Mouse (Mus musculus) cerebellum, postnatal 14 days (tissue): ENCODE data around the gene Sh3bgrl.
"Not testable (repeated sequence)": the region's sequence is repeated elsewhere in the genome, so short reads cannot be mapped to it uniquely, and the experiment has no call there.

Source experiments
- DNase-seq, 2 experiments: peaks; one replicate each; pipeline ENCODE4 v3.0.0; 2021; ENCODE audit warnings: mixed read lengths in 2 of 2

The Sh3bgrl gene

DNA sequence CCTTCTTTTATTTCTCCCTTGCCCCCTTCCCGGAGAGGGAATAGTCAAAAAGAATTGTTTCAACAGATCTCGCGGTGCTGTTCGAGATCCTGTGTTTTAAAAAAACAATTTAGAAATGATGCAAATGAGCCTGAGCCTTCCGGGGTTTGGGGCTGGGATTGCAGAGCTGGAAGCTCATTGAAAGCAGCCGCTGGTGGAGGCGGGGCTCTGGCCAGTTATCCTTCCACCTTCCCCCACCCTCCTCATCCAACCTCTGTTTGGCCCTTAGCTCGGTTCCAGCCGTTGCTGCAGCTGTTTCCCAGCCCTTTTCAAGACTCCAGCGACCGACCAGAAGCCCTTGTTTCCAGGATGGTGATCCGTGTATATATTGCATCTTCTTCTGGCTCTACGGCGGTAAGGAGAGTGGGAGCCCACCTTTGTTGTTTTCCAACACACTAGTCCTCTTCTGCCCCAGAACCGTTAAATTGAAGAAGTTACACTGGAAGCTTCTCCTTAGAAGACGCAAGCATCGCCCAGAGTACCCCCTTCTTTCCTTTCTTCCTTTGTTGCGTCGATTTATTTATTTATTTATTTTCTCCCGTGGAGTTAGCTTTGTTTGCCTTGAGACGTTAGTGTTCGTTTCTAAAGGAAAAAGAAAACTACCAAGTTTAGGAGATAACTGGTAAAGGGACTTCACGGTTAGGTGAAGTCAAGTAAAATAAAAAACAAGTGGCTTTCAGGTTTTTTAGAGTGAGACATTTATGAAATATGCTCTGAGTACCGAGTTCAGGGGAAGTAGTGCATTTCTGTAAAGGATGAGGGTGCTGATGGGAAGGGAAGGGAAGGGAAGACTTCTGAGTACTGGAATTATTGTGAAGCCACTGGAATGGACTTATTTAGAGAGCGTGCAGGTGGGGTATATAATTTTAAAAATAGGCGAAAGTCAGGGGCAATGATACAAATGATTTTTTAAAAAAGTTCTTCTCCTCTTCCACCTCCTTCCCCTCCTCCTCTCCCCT is at the start of gene Sh3bgrl:
TSS of gene Sh3bgrl (plus strand) at position 121 of the 998 bp plus-strand sequence.
- DNase-seq = peak; percentile 50 to 58

DNA sequence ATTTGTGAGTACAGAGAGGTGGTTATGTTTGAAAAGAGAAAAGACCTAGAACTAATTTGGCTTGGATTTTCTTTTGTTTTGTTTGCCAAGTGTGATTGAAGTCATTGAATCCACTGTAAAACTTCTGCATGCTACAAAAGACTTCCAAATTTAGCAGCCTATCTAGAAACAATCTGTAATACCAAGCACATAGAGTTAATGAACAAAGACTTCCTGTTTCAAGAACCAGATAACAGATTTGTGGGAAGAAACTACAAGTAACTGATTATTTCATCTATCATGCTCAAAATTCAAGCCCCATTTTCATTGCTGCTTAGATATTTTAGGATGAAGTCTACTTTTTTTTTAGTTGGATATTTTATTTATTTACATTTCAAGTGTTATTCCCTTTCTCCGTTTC is 47.4 kb upstream of the Sh3bgrl start:
- no peak for DNase-seq

DNA sequence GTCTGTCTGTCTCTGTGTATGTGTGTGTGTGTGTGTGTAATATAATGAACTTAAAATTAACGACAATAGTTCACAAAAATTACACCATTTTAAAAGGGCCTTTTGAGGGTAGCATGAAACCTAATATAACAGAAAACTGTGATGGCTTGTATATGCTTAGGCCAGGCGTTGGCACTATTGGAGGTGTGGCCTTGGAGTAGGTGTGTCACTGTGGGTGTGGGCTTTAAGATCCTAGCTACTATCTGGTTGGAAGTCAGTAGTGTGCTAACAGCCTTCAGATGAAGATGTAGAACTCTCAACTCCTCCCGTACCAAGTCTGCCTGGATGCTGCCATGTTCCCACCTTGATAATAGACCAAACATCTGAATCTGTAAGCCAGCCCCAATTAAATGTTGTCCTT is 23.4 kb upstream of the Sh3bgrl start:
- DNase-seq = no peak

DNA sequence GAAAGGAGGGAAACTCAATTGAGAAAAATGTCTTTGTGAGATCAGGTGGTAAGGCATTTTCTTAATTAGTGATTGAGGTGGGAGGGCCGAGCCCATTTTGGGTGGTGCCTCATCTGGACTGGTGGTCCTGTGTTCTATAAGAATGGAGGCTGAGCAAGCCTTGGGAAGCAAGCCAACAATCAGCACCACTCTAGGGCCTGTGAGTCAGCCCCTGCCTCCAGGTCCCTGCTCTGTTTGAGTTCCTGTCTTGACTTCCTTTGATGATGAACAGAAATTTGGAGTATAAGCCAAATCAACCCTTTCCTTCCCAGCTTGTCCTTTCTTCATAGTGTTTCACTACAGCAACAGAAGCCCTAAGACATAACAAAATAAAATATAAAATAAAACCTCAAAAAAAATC is 19.4 kb upstream of the Sh3bgrl start:
- DNase-seq = no peak

DNA sequence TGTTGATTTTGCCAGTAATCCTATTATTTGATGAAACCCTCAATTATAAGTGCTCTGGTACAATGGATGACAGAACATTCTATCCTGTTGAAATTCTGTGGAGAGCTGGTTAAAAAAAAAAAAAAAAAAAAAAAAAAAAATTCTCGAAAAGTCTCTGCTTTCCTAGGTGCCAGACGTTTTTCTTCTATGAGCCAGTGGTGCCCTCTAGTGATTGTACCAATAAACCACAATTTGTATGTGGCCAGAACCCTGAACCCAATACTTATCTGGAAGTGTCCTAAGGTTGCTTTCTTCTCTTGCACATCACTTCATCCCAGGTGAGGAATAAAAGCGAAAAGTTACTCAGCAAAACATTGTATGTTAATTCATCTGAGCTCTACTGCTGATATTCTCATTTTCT is 18.8 kb upstream of the Sh3bgrl start:
- DNase-seq = peak; percentile 36 to 41

DNA sequence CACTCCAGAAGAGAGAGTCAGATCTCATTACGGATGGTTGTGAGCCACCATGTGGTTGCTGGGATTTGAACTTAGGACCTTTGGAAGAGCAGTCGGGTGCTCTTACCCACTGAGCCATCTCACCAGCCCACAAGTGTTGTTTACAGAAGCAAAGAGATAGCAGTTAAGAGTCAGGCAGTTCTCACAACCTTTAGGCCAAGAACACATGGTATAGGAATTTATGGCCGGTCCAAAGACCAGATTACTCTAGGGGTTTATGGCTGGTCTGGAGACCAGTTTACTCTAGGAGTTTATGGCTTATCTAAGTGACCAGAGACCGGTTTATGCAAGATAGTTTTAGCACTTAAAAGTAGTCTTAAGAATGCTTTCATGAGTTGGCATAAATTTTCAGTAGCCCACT is 15.8 kb upstream of the Sh3bgrl start:
- DNase-seq = not testable (repeated sequence)

DNA sequence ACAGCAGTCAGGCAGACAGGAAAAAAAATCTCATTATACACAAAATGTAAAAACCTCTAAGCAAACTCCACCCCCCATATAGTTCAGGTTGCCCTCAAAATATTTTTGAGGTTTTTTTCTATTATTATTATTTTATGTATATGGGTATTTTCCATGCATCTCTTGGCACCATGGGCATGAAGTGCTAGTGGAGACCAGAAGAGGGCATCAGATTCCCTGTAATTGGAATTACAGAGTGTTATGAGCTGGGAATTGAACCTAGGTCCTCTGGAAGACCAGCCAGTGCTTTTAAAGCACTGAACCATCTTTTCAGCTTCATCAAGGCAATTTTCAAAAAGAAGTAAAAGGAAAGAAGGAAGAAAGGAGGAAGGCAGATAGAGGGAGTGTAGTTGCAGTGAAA is 8.1 kb upstream of the Sh3bgrl start:
- DNase-seq = no peak

DNA sequence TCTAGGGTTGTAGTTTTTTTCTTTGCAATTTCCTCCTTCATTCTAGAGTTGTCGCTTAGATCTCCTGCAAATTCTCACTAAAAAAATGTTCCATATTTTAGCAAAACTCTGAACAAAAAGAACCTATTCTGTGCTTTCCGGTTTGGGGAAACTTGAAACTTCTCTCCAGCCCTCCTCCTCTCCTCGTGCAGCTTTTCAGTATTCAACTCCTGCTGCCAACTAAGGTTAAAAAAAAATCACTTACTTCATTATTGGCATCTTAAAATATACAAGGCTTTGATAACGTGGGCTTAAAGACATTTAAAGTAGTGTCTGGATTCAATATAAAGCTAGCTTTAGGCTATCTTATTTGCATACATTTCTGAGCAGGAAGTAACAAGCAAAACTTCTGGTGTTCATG is 365 bp upstream of the Sh3bgrl start:
- no peak for DNase-seq

DNA sequence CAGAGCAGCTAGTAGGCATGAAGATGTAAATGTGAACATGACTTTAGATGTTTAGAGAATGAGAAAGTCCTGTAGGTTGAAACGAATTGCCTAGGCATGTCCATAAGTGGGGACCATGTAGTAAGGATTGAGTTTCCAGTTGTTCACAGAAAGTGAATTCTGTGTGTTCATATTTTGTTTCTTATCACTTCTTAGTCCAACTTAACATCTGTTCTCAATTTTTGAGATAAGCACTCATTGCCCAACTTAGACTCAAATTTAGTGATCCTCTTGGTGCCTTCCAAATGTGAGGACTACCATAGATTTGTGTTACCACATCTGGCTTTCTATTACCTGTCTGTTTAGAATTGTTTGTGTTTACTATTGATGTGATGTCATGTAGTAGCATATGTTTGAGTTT is 3.3 kb downstream of the Sh3bgrl start:
- DNase-seq = no peak

DNA sequence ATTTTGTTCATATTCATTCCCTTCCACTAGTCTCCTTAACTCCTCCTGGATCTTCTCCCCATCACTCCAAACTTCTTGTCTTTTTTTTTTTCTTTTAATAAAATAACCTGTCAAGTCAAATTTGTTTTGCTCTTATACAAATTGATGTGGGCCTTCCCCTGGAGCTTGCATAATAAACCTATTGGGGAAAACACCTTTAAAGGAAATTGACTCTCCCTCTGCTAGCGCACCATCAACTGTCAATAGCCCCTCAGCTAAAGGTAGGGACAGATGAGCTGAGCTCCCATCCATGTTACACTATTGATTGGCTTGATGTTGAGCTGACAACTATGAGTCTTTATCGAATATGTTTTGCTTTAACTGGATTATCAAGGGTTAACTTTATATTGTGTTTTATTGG is 5.3 kb downstream of the Sh3bgrl start:
- no peak for DNase-seq

DNA sequence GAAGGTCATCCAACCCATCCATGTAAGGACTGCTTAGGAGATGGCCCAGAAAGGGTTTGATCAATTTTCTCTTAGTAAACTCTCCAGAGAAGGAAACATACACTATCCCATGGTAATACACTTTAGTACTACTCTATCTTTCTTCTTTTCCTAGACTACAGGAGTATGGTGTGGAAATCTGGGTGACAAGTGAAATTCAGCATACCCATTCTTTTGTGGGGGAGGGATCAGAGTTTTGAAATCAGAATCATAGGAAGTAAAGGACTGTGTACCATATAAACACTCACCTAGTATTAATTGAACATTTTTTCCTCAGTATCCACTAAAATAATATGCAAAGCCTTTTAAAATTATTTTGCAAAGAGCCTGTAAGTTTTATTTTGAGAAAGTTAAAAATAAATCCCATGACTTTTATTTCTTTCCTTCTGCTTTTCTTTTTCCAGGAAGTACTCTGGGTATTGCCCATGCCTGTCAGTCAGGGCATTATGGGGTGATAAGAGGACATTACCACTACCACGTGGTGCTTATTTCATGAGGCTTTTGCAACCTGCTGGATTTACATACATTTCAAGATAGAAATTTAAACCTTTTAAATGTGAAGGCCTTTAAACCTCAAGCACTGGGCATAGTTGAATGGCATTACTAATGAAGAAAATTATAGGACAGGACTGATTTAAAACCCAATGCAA is 13.1 kb downstream of the Sh3bgrl start:
- no peak for DNase-seq

DNA sequence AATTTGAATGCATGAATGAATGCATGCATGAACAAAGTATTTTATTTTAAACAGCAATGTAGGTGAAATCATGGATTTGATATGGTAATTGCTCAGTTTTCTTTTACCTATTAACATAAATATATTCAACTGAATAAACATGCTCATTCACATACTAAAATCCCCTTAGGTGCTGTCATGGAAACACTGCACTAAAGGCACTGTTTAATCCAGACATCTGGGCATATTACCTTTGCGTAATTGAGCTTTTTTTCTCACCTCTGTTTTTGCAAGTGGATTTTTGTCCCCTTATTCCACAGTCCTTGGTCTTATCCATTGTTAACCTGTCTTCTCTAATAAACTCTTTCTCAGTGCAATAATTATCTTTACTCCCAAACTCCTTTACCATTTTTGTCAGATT is 17.7 kb downstream of the Sh3bgrl start:
- no peak for DNase-seq

DNA sequence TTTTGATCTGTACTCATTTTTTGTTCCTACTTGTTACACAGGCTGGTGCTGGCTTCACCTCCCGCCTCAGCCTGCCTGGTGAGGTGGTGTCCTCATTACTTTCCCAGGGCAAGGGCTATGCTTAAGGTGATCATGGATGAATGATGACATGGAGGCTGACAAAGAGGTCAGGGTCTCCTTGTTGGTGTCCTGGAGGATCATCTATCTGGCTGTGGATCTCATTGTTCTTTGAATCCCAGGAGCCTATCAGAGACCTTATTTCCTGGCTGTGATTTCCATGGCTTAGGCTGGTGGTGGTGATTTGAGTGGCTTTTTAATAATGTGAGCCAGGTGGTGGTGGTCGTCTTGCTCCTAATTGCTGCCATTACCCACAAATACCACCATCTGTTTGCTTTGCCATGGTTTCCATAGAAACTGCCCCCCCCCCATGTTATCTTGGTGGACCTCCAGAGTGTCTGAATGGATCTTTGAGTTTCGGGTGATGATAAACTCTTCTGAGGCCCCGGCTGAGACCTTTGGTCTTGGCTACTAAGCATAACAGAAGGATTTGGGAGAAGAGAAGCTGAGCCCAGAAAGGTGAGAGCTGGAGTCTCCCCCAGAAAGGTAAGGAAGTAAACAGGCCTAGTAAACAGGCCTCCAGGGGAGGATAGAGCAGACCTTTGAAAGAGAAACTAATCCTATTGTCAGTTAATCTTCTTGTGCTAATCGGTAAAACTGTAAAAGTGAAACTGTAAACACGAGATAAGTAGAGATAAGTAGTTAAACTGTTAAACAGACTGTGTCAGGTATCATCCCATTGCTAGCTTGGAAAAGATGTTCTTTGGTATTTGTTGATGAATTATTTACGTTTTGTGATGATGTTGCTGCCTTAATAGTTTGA is 18.5 kb downstream of the Sh3bgrl start:
- peak in 1 of 2 experiments; percentile 5 for DNase-seq

DNA sequence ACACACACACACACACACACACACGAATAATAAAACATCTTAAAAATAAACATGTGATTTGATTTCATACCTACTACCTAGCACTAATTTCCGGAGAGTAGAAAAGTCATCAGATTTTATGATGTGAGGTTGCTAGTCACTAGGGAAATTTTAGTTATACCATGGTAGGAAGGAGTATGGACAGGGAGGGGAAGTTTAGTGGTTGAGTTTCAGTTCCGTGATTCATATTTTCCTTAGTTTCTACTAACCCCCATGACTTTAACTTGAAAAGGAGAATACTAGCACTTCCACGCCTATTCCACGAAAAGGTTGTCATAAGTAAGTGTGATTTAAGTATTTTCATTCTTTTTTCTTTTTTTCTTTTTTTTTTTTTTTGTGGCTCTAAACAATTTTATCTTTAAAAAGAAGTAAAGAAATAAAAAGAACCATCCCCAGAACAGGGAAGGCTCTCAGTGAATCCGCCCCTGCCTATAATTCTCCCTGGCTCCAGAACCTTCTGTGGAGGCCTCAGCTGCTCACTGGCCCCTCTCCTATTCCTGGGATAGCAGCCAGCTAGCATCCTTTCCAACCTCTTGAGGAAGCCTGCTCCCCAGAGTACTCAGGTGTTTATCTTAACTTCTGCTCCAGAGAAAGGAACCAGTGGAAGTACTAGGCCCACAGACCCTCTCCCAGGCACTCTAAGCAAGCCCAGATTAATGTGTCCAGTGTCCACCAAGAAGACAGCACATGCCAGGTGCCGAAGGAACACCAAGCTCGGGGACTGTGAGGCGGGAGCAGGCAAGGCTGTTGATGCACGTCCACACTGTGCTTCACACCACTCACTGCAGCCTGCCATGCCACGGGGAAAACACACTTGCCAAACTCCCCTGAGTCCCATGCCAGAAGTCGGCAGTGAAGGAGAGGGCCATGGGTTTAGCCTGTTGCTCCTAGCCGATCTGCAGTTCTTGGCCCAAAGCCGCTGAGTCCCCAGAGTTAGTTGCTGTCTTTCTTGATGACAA is 25.0 kb downstream of the Sh3bgrl start:
- peak; percentile 23 to 24 for DNase-seq

DNA sequence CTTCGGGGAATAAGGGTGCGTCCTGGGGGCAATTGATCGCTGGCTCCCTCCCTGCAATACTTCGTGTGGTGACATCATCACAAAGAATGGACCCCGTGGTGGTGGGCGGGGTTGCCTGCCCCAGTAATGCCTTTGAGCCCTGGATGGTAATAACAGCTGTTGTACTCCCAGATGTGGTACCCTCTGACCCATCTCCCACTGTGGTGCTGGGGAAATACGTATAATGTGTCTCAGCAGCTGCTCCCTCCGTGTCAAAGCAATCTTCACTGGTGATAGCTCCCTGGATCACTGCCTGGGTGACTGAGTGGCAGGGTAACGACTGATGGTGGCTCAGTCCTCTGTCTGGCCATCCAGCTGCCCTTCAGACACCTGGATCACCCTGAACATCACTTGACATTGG is 26.0 kb downstream of the Sh3bgrl start:
- DNase-seq = no peak

DNA sequence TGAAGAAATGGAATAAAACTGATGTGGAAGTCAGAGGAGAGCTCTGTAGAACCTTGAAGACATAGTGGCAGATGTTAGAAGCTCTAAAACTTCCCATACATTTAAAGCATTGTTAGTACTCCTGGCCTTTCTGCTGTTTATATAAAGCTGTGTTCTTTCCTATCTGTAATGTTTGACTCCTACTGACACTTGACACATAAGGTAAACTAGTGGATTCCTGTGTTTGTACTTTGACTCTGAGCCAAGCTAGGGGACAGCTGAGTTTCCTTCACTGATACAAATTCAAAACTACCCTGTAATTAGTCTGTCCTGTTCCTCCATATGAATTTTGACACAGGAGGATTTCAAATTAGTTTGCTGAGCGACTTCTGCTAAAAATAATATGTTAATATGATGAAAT is 27.5 kb downstream of the Sh3bgrl start:
- no peak for DNase-seq

DNA sequence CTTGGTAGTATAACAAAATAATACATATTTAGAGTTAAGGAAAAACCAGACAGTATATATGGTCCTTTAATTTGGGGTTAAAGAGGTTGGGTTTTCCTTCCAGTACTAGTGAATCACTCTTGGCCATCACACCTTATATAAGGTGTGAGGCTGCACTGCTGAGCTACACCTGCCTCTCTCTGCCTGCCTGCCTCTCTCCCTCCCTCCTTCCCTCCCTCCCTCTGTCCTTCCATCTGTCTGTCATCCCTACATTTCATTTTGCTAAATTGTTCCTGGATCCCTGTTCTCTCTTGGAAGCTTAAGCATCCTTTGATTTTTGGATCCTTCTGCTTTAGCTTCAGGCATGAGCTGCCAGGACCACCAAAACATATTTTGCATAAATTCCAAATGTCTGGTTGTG is 28.6 kb downstream of the Sh3bgrl start:
- DNase-seq = no peak

DNA sequence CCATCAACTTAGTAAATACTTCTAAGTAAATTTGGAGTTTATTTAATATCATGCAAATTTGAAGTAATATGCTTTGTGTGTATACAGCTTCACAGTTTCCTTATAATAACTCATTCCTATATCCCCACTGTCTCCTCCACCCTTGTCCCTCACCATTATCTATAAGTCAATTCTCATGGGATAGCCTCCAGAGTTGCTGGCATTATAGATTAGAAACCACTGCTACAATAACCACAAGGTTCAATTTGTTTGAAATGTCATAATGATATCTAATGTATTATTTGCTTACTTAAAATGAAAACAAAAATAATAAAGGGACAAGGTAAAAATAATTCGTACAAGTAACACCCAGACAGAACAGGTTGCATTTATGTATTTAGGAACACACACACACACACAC is 31.7 kb downstream of the Sh3bgrl start:
- no peak for DNase-seq

DNA sequence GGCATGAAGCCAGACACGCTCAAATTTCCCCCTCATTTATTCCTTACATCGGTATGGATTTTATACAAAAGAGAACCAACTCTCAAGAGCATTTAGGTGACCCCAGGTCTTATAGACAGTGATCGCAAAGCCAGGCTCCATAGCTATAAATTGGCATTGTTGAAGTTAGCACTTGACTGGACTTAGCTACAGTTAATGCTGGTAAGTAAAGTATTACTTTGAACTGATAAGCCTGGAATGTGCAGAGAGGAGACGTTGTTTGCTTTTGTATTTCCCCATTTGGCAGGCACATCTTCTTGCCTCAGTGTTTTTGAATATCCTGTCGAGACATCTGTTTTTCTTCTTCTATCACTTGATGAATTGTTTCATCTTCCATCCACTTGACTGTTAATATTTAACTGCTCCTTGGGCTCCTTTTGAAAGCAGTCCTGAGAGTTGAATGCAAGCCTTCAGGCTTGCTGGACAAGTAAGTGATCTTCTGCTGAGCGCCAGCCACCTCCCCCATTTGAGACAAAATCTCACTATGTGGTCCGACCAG is 32.5 kb downstream of the Sh3bgrl start:
- no peak for DNase-seq

DNA sequence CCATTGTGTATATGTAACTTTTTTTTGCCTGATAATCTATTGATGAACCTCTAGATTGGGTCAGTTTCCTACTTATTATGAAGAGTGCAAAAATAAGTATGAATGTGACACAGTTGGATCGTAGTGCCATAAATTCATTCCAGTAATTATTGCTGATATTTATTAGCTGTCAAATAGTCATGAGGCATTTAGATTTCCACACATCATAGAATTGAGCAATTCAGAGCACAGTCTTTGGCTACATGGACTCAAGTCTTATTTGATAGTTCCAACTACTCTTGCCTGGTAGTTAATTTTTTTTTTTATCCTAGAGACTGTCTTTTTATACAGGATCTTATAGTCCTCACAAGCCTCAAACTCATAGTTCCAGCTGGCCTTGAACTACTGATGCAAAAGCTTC is 34.9 kb downstream of the Sh3bgrl start:
- DNase-seq = no peak

DNA sequence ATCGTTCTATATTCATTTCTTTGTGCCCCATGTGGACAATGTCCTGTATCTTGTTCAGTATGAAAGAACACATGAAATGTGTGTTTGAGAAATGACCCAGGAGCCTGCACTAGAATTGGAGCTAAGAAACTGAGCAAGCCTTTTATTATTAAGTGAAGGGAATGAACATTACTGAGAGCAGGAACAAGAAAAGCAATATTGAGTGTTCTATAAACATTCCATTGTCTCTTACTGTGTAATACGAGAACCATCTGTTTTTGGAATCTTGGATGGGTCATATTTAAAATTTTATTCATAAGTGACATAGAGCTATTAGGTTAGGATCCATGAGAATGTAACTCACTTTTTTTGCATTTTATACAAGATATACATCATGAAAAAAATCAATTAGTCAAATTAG is 36.7 kb downstream of the Sh3bgrl start:
- no peak for DNase-seq

DNA sequence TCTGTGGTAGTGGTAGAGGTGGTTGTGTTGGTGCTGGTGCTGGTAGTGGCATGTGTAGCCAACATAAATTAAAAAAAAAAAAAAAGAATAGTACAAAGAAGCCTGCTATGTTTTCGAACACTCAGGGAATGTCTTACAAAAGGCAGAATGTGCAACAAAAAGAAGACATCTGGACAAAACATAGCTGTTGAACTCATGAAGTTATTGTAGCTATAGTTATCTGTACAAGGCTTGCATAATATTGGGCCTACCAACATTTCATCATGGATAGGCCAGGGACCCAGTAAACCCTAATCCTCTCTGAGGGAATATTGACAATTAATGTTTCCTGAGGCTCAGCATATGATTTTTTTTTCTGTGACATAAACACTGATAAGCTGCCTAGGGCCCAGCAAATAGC is 37.3 kb downstream of the Sh3bgrl start:
- no peak for DNase-seq
